ENCODE assay signal across 11 mouse cellular contexts in genomic region chr17:55969560-55969959, GRCm38 (mm10). TPM values are rescaled to one million over a fixed set of nuclear protein-coding genes. Genes with fewer than 3 reads are reported as not detected.
DNase-seq lines count a peak whose midpoint lies in the region; ATAC-seq lines count a peak whose summit lies in the region.
"Had no signal": no experiment of that assay in that cellular context is flagged by ENCODE, and none has a peak within 500 bp of the region (broad histone marks: within the 10 kb centered on the region; RNA-seq: fewer than 3 reads in every experiment).

No protein-coding gene starts in this region.

- H3K9me3 ChIP-seq in embryonic facial prominence, embryonic 15.5 days (replicated peaks) = no peaks in the 10 kb centered on the region
- no peaks in the 10 kb centered on the region for H3K9me3 ChIP-seq in kidney, embryonic 15.5 days (replicated peaks)
- no peaks in the 10 kb centered on the region for H3K9me3 ChIP-seq in neural tube, embryonic 11.5 days (ENCODE audit: control insufficient read depth, low read length)
- H3K9me3 ChIP-seq: megakaryocyte, embryonic 14.5 days had no signal

- peak overlapping the region; percentile 54; the same call in 1 of the 2 replicates for H3K4me3 ChIP-seq in embryonic facial prominence, embryonic 15.5 days (replicated peaks)
- peak overlapping the region; percentile 55 for H3K4me3 ChIP-seq in kidney, embryonic 15.5 days (replicated peaks)
- H3K4me3 ChIP-seq in neural tube, embryonic 11.5 days (ENCODE audit: low read depth, low read length) = no peak overlapping the region

- no peak overlapping the region for H3K27ac ChIP-seq in embryonic facial prominence, embryonic 15.5 days (replicated peaks)
- peak overlapping the region; percentile 56 for H3K27ac ChIP-seq in kidney, embryonic 15.5 days
- peak overlapping the region; percentile 84 for H3K27ac ChIP-seq in neural tube, embryonic 11.5 days (ENCODE audit: low read depth, low read length)

- no peak for ATAC-seq in embryonic facial prominence, embryonic 15.5 days (ENCODE audit: insufficient number of reproducible peaks, low FRiP score, low TSS enrichment, low read depth)
- ATAC-seq in kidney, embryonic 15.5 days (replicated peaks; ENCODE audit: low FRiP score) = no peak
- ATAC-seq in neural tube, embryonic 11.5 days (ENCODE audit: insufficient read depth, low FRiP score, low TSS enrichment) = peak; percentile 67
- ATAC-seq: Patski had no signal

- no peak overlapping the region for H3K9ac ChIP-seq in embryonic facial prominence, embryonic 15.5 days
- H3K9ac ChIP-seq in kidney, embryonic 15.5 days = no peak overlapping the region
- H3K9ac ChIP-seq in neural tube, embryonic 11.5 days (ENCODE audit: low read length) = peak overlapping the region; percentile 90; the same call in 1 of the 2 replicates

- intact Hi-C loops in left cerebral cortex, postnatal 10 days (cut with DNase I) = no loop called here

- peaks cover 37% of the 10 kb centered on the region for H3K36me3 ChIP-seq in embryonic facial prominence, embryonic 15.5 days
- peaks cover 37% of the 10 kb centered on the region for H3K36me3 ChIP-seq in kidney, embryonic 15.5 days
- H3K36me3 ChIP-seq in neural tube, embryonic 11.5 days (ENCODE audit: control insufficient read depth, insufficient read depth, low read length) = peaks cover 4% of the 10 kb centered on the region

- H3K4me1 ChIP-seq in embryonic facial prominence, embryonic 15.5 days = peaks cover 16% of the 10 kb centered on the region
- H3K4me1 ChIP-seq in kidney, embryonic 15.5 days = peaks cover 35% of the 10 kb centered on the region
- H3K4me1 ChIP-seq in neural tube, embryonic 11.5 days (ENCODE audit: control insufficient read depth, insufficient read depth, low read length) = peaks cover 17% of the 10 kb centered on the region

- peak; percentile 45 to 67 for DNase-seq in left cerebral cortex, postnatal 10 days (ENCODE audit: extremely low spot score in 1 of 2, low spot score in 2 of 2)
- DNase-seq in left cerebral cortex, adult 9 months (ENCODE audit: low spot score in 2 of 2) = no peak
- DNase-seq in neural tube, embryonic 11.5 days (ENCODE audit: low spot score) = peak; percentile 89
- no peak for DNase-seq in layer of hippocampus, adult 9-11 months
- no peak for DNase-seq in T-cell, adult 2 months (ENCODE audit: low spot score)
- no peak for DNase-seq in adrenal gland, postnatal 14 days

- H3K27me3 ChIP-seq in embryonic facial prominence, embryonic 15.5 days = peaks cover 5% of the 10 kb centered on the region; the same call in 1 of the 2 replicates
- H3K27me3 ChIP-seq in kidney, embryonic 15.5 days = peaks cover 17% of the 10 kb centered on the region
- H3K27me3 ChIP-seq in neural tube, embryonic 11.5 days (ENCODE audit: control insufficient read depth, insufficient read depth, low read length) = no peaks in the 10 kb centered on the region
- H3K27me3 ChIP-seq: Patski had no signal

- WGBS in embryonic facial prominence, embryonic 15.5 days = 43% methylated on average over 14 of the region's 14 CpGs
- 52% methylated on average over 14 of the region's 14 CpGs for WGBS in kidney, embryonic 15.5 days
- WGBS in neural tube, embryonic 11.5 days = 40% methylated on average over 14 of the region's 14 CpGs

- H3K4me2 ChIP-seq in embryonic facial prominence, embryonic 15.5 days (replicated peaks) = peak overlapping the region; percentile 95
- H3K4me2 ChIP-seq in kidney, embryonic 15.5 days = peak overlapping the region; percentile 96
- H3K4me2 ChIP-seq in neural tube, embryonic 11.5 days (ENCODE audit: low read depth) = peak overlapping the region; percentile 74; the same call in 1 of the 2 replicates

RNA-seq across cellular contexts. Expression of gene Shd, which starts 0.7 kb away (rescaled TPM):
- total RNA-seq in left cerebral cortex, postnatal 10 days (2021) = 10 to 100 TPM; 50.3 to 57.4 TPM
- 20.4 and 22.2 TPM in 2 replicates for polyA plus RNA-seq in embryonic facial prominence, embryonic 15.5 days (2015; fragmentation: Nextera tagmentation; extraction: Ambion mirVana)
- polyA plus RNA-seq in kidney, embryonic 15.5 days (2015; fragmentation: Nextera tagmentation; extraction: Ambion mirVana) = 28.8 and 30.1 TPM in 2 replicates
- polyA plus RNA-seq in neural tube, embryonic 11.5 days (2014; fragmentation: Nextera tagmentation; extraction: Ambion mirVana) = 89.7 and 95.3 TPM in 2 replicates
- 1.2 and 3.7 TPM in 2 replicates for total RNA-seq in adrenal gland, postnatal 14 days (2021)
- polyA plus RNA-seq: Patski had no signal

RNA-seq across cellular contexts. Expression of gene Yju2, which starts 10.7 kb away (rescaled TPM):
- total RNA-seq in left cerebral cortex, postnatal 10 days (2021) = 10 to 100 TPM; 12.7 to 16.5 TPM
- polyA plus RNA-seq in embryonic facial prominence, embryonic 15.5 days (2015; fragmentation: Nextera tagmentation; extraction: Ambion mirVana) = 22.8 and 26.0 TPM in 2 replicates
- 27.4 and 27.5 TPM in 2 replicates for polyA plus RNA-seq in kidney, embryonic 15.5 days (2015; fragmentation: Nextera tagmentation; extraction: Ambion mirVana)
- 19.2 and 25.1 TPM in 2 replicates for polyA plus RNA-seq in neural tube, embryonic 11.5 days (2014; fragmentation: Nextera tagmentation; extraction: Ambion mirVana)
- total RNA-seq in adrenal gland, postnatal 14 days (2021) = 18.2 and 24.8 TPM in 2 replicates

RNA-seq across cellular contexts. Expression of gene Fsd1, which starts 16.7 kb away (rescaled TPM):
- 100 to 1,000 TPM in 1 of 2 experiments, 10 to 100 TPM in 1; 99.7 to 111 TPM for total RNA-seq in left cerebral cortex, postnatal 10 days (2021)
- 12.5 and 16.8 TPM in 2 replicates for polyA plus RNA-seq in embryonic facial prominence, embryonic 15.5 days (2015; fragmentation: Nextera tagmentation; extraction: Ambion mirVana)
- 19.7 and 21.7 TPM in 2 replicates for polyA plus RNA-seq in kidney, embryonic 15.5 days (2015; fragmentation: Nextera tagmentation; extraction: Ambion mirVana)
- 68.3 and 86.8 TPM in 2 replicates for polyA plus RNA-seq in neural tube, embryonic 11.5 days (2014; fragmentation: Nextera tagmentation; extraction: Ambion mirVana)
- total RNA-seq in adrenal gland, postnatal 14 days (2021) = 1.6 and 2.9 TPM in 2 replicates
- total RNA-seq: gastrocnemius, adult 8-10 months had no signal

RNA-seq across cellular contexts. Expression of gene Ebi3, which starts 17.1 kb away (rescaled TPM):
- total RNA-seq in left cerebral cortex, postnatal 10 days (2021) = 1 to 10 TPM; 2.8 to 4.2 TPM
- polyA plus RNA-seq in embryonic facial prominence, embryonic 15.5 days (2015; fragmentation: Nextera tagmentation; extraction: Ambion mirVana) = 3.3 and 3.7 TPM in 2 replicates
- polyA plus RNA-seq in kidney, embryonic 15.5 days (2015; fragmentation: Nextera tagmentation; extraction: Ambion mirVana) = 1.8 and 2.4 TPM in 2 replicates
- 2.1 and 2.3 TPM in 2 replicates for polyA plus RNA-seq in neural tube, embryonic 11.5 days (2014; fragmentation: Nextera tagmentation; extraction: Ambion mirVana)
- total RNA-seq in adrenal gland, postnatal 14 days (2021) = 1.2 and 1.6 TPM in 2 replicates
- total RNA-seq: gastrocnemius, adult 8-10 months had no signal
- polyA plus RNA-seq: Patski had no signal

RNA-seq across cellular contexts. Expression of gene Zfp119b, which starts 20.3 kb away (rescaled TPM):
- total RNA-seq in left cerebral cortex, postnatal 10 days (2021) = 1 to 10 TPM; 3.2 to 5.3 TPM
- polyA plus RNA-seq in embryonic facial prominence, embryonic 15.5 days (2015; fragmentation: Nextera tagmentation; extraction: Ambion mirVana) = 6.8 and 7.4 TPM in 2 replicates
- polyA plus RNA-seq in kidney, embryonic 15.5 days (2015; fragmentation: Nextera tagmentation; extraction: Ambion mirVana) = 5.5 and 5.7 TPM in 2 replicates
- polyA plus RNA-seq in neural tube, embryonic 11.5 days (2014; fragmentation: Nextera tagmentation; extraction: Ambion mirVana) = 6.1 TPM in 2 replicates
- 4.4 and 5.4 TPM in 2 replicates for total RNA-seq in adrenal gland, postnatal 14 days (2021)

Comparison
In these comparisons a context has a peak if more than half of its experiments do, and no peak if none do; other contexts are left out.
1. DNase-seq: peak in left cerebral cortex, postnatal 10 days (2 of 2) and neural tube, embryonic 11.5 days (single experiment); none in left cerebral cortex, adult 9 months (0 of 2), layer of hippocampus, adult 9-11 months (single experiment), T-cell, adult 2 months (single experiment) and adrenal gland, postnatal 14 days (single experiment).
2. Peak in every context shown above with its lines, with median percentiles within 50 percentile points of each other: H3K4me2 ChIP-seq.